In genomic region chr2:49719854-49720253, GRCm38 (mm10) we compare ENCODE assay signal across 10 mouse cellular contexts.
A peak's percentile ranks its signal among the peaks of the same experiment; 100 is the strongest.
DNase-seq lines count a peak whose midpoint lies in the region; ATAC-seq and TF ChIP-seq lines count a peak whose summit lies in the region.
"Had no signal": no experiment of that assay in that cellular context is flagged by ENCODE, and none has a peak within 500 bp of the region (broad histone marks: within the 10 kb centered on the region; RNA-seq: fewer than 3 reads in every experiment).

No protein-coding gene starts in this region.

- no peaks in the 10 kb centered on the region for H3K27me3 ChIP-seq in kidney, postnatal 0 days (ENCODE audit: insufficient read depth, low read length)
- H3K27me3 ChIP-seq in embryonic facial prominence, embryonic 14.5 days (replicated peaks; ENCODE audit: control insufficient read depth, insufficient read depth, low read length), result no peaks in the 10 kb centered on the region
- no peaks in the 10 kb centered on the region for H3K27me3 ChIP-seq in limb, embryonic 10.5 days (ENCODE audit: low read depth, poor library complexity, severe bottlenecking)
- no peaks in the 10 kb centered on the region for H3K27me3 ChIP-seq in stomach, embryonic 14.5 days (ENCODE audit: control insufficient read depth, insufficient read depth, low read length)
- H3K27me3 ChIP-seq: Patski had no signal

- peak overlapping the region; percentile 25; the same call in 1 of the 2 replicates for H3K27ac ChIP-seq in kidney, postnatal 0 days
- H3K27ac ChIP-seq in embryonic facial prominence, embryonic 14.5 days (replicated peaks; ENCODE audit: low read depth, low read length), result peak overlapping the region; percentile 25; the same call in 1 of the 2 replicates
- peak overlapping the region; percentile 86 for H3K27ac ChIP-seq in limb, embryonic 10.5 days
- no peak overlapping the region for H3K27ac ChIP-seq in stomach, embryonic 14.5 days (ENCODE audit: low read length)

- H3K9me3 ChIP-seq in kidney, postnatal 0 days (replicated peaks; ENCODE audit: low read length), result no peaks in the 10 kb centered on the region
- no peaks in the 10 kb centered on the region for H3K9me3 ChIP-seq in embryonic facial prominence, embryonic 14.5 days (ENCODE audit: control insufficient read depth, low read length)
- no peaks in the 10 kb centered on the region for H3K9me3 ChIP-seq in limb, embryonic 10.5 days (replicated peaks)
- H3K9me3 ChIP-seq in stomach, embryonic 14.5 days (ENCODE audit: control insufficient read depth, low read depth, low read length), result no peaks in the 10 kb centered on the region

- TF ChIP-seq CTCF in kidney, postnatal 0 days (IDR thresholded peaks at IDR 0.05; ENCODE audit: low read depth), result no peak

- ATAC-seq in kidney, postnatal 0 days (replicated peaks; ENCODE audit: low FRiP score, low read depth), result no peak
- peak; percentile 17; the same call in 1 of the 2 replicates for ATAC-seq in embryonic facial prominence, embryonic 14.5 days (ENCODE audit: low read depth)
- ATAC-seq in stomach, embryonic 14.5 days (ENCODE audit: insufficient number of reproducible peaks, insufficient read depth, low FRiP score, low read depth), result no peak
- ATAC-seq: Patski had no signal

- 6% methylated on average over 6 of the region's 6 CpGs for WGBS in kidney, postnatal 0 days
- 8% methylated on average over 6 of the region's 6 CpGs for WGBS in embryonic facial prominence, embryonic 14.5 days
- WGBS in limb, embryonic 10.5 days, result 4% methylated on average over 6 of the region's 6 CpGs
- 4% methylated on average over 6 of the region's 6 CpGs for WGBS in stomach, embryonic 14.5 days

- H3K36me3 ChIP-seq in kidney, postnatal 0 days (ENCODE audit: insufficient read depth, low read length), result no peaks in the 10 kb centered on the region
- no peaks in the 10 kb centered on the region; the same call in 1 of the 2 replicates for H3K36me3 ChIP-seq in embryonic facial prominence, embryonic 14.5 days (ENCODE audit: control insufficient read depth, insufficient read depth, low read length)
- peaks cover 38% of the 10 kb centered on the region for H3K36me3 ChIP-seq in limb, embryonic 10.5 days
- no peaks in the 10 kb centered on the region for H3K36me3 ChIP-seq in stomach, embryonic 14.5 days (ENCODE audit: control insufficient read depth, insufficient read depth, low read length)

- DNase-seq in kidney, postnatal 0 days (ENCODE audit: low spot score), result no peak
- DNase-seq in kidney, postnatal 4 days, result no peak
- no peak for DNase-seq in embryonic facial prominence, embryonic 14.5 days (ENCODE audit: low spot score)
- DNase-seq in limb, embryonic 10.5 days (ENCODE audit: low spot score), result peak; percentile 71
- no peak for DNase-seq in urinary bladder, postnatal 36 days (ENCODE audit: low spot score in 2 of 2)
- no peak for DNase-seq in liver
- DNase-seq in right cerebral cortex, postnatal 4 days, result no peak
- DNase-seq: cerebellum, adult 18-20 months had no signal

- 0 out of 2 replicates have a peak overlapping the region, but pooled peaks have one; percentile 23 for H3K9ac ChIP-seq in kidney, postnatal 0 days (ENCODE audit: low read depth, low read length)
- no peak overlapping the region for H3K9ac ChIP-seq in embryonic facial prominence, embryonic 14.5 days (ENCODE audit: low read depth, low read length)
- no peak overlapping the region for H3K9ac ChIP-seq in stomach, embryonic 14.5 days (replicated peaks; ENCODE audit: low read depth, low read length)

- peak overlapping the region; percentile 23 for H3K4me2 ChIP-seq in kidney, postnatal 0 days (ENCODE audit: low read length)
- peak overlapping the region; percentile 6; the same call in 1 of the 2 replicates for H3K4me2 ChIP-seq in embryonic facial prominence, embryonic 14.5 days (ENCODE audit: low read depth, low read length)
- H3K4me2 ChIP-seq in stomach, embryonic 14.5 days (replicated peaks; ENCODE audit: low read depth, low read length), result peak overlapping the region; percentile 18; the same call in 1 of the 2 replicates

- H3K4me3 ChIP-seq in kidney, postnatal 0 days (replicated peaks; ENCODE audit: low read depth, low read length), result no peak overlapping the region
- H3K4me3 ChIP-seq in embryonic facial prominence, embryonic 14.5 days (ENCODE audit: low read depth, low read length), result no peak overlapping the region
- no peak overlapping the region for H3K4me3 ChIP-seq in limb, embryonic 10.5 days
- H3K4me3 ChIP-seq in stomach, embryonic 14.5 days (ENCODE audit: low read depth, low read length), result no peak overlapping the region

- peaks cover 9% of the 10 kb centered on the region for H3K4me1 ChIP-seq in kidney, postnatal 0 days (replicated peaks; ENCODE audit: insufficient read depth, low read length)
- peaks cover 28% of the 10 kb centered on the region for H3K4me1 ChIP-seq in embryonic facial prominence, embryonic 14.5 days (ENCODE audit: control insufficient read depth, insufficient read depth, low read length)
- H3K4me1 ChIP-seq in limb, embryonic 10.5 days, result peaks cover 57% of the 10 kb centered on the region
- H3K4me1 ChIP-seq in stomach, embryonic 14.5 days (ENCODE audit: control insufficient read depth, insufficient read depth, low read length), result 0 out of 2 replicates have a peak, but pooled peaks cover 8% of the 10 kb centered on the region
